Mouse (Mus musculus) c-Kit-positive CD71-positive TER-119-positive erythroid progenitor cells, embryonic 14.5 days (primary cell): Measurements from ENCODE around the gene Mmadhc.

Experiments
- DNase-seq: peaks from one replicate; pipeline ENCODE4 v3.0.0-alpha.2; 2013; ENCODE audit warnings: low spot score

Gene Mmadhc

DNA sequence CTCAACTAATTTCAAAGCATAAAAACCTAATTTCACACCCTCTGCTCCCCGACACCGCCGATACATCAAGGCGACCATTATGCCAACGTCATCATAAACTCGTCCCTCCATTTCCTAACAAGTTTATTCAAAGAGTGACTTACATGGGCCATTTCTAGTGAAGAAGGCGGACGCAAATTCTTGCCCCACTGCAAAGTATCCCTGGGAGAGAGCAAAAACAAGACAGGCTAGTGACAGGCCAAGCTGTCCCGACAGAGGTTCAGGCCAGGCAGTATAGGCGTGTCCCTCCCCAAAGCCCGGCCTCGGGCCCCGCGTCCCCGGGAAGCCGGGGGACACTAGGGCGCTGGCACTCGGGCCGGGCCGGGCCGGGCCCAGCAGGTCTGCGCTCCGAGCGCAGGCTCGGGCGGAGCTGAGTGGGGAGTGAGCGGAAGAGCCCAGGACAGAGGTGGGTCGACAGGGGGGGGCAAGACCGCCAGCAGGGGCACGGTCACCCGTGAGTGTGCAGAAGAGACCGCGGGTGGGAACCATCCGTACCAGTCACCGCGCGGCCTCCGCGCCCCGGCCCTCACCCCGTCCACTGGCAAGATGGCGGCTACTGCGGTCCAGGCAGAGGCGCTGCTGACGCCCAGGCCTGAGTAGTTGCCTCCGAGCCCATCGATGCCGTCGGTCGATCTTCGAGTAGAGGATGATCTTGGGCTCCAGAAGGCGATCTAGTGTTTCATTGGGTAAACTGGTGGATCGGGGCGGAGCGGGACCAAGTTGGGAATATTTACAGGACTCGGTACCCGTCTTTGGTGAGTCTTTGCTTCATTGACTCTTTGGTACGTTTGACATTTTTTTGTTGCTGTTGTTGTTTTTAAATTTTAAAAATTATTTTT lies at the start of gene Mmadhc:
Gene Mmadhc (minus strand): TSS at position 693 of the 878 bp plus-strand sequence.
- peak; percentile 90 for DNase-seq

DNA sequence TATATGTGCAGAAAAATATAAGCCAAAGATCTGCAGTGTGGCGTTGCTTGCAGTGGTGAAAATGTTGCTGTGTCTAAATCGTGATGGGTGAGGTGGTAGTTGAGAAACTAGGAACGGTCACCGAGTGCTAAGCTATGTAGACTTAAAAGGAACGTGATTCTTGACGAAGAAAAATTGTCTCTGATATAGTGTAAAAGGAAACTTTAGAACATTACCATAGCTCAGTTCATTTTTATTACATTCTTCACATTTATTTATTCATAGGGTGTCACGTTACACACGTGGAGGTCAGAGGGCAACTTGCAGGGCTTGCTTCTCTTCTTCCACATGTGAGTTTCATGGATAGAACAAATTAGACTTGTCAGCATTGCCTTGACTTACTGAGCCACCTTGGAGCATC lies 47.0 kb upstream of the Mmadhc start:
- no peak for DNase-seq

DNA sequence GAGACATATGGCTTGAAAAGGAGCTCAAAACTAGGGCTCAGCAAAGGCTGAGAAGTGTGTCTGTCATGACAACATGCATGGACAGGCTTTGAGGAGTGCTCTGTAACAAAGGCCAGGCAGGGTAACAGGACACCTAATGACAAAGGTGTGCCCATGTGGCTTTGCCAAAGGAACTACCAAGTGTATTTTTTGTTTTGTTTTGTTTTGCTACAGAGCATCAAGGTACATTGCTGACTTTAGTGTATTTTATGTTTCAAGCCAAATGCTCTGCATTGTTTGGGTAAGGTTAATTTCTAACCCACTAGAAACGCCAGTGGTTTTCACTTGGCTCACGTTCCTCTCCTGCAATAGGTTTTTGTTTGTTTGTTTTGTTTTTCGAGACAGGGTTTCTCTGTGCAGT lies 42.5 kb upstream of the Mmadhc start:
- no peak for DNase-seq

DNA sequence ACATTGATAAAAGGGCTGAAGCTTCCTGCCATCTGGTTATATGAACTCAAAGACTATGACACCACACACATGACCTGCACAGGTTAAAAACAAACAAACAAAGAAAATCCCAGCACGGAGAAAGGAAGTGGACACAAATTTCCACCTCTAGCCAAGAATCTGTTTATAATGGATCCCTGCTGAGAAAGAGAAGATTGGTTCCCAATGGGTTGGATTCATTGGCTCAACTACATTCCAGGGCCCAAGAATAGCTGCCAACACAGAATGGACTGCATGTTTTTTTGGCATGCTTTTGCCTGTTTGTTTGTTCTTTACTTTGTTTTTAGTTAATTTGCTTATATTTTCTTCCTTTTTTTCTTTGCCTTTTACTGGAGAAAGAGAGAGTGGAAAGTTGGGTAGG lies 41.0 kb upstream of the Mmadhc start:
- no peak for DNase-seq

DNA sequence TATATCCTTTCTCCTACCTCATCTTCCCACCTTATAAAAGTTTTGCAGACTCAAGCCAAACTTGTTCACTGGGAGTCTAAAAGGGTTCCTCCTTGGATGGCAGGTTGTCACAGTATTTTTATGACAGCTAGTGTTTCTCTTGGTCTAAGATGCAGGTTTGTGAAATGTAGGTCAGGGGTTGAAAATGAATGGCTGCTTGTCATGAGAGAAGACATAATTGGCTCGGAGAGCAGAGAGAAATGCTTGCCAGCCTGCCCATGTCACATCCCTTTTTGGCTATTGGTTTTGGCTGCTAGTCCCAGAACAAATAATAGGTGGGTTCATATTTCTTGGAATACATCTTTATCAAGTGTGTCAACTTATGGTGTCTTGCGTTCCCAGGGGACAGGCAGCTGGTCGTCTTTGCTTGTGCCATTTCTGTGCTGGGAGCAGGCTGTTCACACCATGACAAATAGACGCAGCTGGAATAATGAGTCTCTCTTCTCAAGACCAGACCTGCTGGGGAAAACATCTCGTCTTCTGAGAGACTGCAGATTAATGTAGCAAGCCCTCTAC lies 35.2 kb upstream of the Mmadhc start:
- no peak for DNase-seq

DNA sequence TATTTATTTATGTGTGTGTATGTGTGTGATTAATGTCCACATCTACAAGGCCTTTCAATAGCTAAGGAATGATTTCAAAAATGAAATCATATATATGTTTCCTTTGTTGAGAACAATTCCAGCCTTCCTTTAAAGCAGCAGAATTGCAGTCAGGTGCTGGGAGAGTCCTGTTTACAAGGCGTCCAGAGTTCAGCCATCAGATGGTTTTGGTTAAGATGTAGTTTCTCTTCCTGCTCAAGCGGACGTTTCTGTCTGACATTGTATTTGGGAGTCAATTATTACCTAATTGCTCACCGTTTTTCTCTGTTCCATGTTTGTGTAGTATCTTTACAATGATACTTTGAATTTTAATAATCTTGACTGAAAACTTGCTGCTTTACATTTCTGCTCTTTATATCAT lies 31.6 kb upstream of the Mmadhc start:
- no peak for DNase-seq

DNA sequence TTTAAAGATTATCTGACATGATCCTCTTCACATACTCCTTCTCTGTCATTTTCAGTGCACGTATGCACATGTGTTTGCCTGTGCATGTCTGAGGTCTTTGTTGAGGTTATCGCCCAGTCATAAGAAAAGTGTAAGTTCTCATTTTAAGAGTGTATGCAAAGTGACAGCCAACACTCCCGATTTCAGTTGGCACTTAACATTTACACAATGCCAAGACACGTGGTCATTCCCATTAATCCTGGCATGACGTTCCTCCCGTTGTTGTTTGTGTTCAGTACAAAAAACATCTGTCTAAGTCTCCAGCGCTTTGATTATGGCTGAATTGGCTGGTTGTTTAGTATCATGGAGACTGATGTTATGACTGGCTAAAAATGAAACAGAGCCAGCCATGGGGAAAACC lies 28.2 kb upstream of the Mmadhc start:
- DNase-seq = no peak

DNA sequence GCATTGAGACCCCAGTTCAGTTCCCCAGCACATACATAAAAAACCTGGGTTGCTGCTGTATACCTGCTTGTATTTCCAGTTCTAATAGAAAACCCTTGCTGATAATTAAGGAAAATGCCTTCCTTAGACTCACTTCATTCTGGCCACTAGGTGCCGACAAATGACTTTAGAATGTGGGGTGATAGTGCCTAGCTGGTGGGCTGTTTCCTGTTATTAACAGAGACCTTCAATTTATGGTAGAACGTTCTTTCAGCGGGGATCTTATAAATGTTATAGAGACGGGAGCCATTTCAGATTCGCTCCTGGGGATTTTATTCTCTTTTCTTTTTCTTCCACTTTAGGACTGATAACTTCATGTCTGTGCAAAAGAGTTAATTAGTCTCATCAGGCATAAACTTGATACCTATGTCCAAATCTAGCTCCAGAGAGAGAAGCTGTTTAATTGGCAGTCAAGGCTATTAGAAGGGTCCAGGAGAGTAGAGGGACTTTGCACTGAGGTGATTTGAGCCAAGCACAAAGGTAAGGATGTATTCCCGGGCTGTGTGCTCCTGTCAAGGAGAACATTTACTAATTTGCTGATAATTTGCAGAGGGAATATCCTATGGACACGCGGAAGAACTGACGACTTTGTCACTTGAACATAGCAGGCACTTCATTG lies 10.2 kb upstream of the Mmadhc start:
- DNase-seq = no peak

DNA sequence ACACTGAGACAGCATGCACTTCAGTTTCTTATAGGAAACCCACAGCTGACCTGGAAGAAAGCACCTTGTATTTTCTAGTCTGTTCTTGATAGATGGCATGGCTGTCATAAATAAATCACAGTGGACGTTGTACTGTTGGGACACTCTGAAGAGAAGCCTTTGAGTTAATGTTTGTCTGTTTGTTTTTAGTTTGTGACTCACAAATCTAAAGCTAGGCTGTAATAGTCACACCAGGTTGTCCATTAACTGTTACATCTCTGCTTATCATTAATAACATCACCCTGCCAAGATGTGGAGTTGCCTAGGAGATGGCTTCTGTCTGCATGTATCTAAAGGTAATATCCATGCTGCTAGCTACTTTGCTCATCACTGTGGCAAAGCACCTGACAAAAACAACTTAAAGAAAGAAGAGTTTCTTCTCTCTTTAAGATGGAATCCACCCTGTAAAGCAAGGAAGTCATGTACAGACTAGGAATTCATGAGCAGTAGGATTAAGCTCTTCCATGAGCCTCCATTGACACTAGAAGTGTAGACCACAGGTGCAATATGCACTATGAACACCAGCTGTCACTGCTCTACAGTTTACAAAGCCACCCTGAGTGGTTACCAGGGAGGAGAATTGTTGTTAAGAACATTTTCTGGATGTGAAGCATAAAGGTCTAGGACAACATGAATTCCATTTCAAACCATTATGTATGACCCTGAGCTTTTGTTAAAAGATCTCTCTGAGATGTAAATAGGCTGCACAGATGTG lies 8.4 kb upstream of the Mmadhc start:
- no peak for DNase-seq

DNA sequence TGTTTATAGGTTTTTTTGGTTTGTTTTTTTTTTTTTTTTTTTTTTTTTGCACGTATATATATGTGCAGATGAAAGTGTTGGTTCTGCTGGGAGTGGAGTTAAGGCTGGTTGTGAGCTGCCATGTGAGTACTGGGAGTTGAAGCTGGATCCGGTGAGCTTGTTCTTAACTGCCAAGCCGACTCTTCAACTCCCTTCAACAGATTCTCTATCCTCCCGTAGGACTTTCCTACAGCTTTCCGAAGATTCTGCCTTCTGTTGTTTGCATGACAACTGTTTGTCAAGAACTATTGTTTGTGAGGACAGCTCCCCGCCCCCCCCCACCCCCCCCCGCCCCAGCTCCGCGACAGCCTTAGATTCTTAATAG lies 368 bp upstream of the Mmadhc start:
- DNase-seq = no peak

DNA sequence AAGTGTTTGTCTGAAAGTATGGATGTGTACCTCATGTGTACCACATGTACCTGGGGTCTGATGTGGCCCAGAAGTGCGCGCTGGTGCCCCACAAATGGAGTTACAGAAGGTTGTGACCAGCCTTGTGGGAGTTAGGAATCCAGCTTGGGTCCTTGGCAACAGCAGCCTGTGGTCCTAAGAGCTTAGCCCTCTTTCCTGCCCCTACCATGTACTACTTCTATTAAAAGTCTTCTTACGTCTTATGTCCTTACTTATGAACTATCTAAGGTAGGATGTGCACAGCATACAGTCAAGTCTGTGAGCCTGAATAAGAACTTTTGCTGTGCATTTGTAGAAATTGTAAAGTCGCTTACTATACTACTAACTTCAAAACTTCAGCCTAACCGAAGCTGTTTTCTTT lies 1.0 kb downstream of the Mmadhc start:
- peak; percentile 34 for DNase-seq

DNA sequence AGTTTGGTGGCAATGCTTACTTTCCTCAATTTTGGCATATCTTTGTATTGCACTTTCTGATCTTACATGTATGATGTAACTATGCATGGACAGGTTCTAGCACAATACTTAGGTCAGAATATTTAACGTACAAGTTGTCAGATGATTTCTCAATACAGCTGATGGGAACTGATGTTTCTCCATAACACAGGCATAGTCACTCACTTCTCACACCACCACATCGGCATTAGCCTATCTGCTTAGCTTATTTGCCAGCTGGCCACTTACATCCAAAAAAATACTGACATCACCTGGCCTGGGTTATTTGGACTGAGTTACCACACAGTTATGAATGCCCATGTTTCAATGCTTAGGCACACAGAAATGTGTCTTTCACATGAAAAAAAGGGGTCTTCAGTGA lies 2.5 kb downstream of the Mmadhc start:
- no peak for DNase-seq

DNA sequence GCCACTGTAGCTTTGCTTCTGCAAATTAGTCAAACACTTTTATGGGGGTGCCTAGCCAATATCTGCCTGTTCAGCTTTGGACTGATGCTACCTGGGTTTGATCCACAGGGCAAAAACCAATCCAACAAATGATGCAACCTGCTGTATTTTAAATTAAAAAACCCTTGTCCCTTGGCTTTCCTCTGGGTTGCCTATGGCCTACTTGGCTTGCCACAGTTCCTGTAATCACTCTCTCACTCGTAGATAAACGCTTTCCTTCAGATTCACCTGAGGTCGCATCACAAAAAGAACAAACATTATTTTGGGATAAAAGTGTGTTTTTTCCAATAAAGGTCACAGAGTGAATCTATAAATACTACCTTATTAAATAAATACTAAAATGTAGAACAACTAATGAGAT lies 3.0 kb downstream of the Mmadhc start:
- DNase-seq = no peak

DNA sequence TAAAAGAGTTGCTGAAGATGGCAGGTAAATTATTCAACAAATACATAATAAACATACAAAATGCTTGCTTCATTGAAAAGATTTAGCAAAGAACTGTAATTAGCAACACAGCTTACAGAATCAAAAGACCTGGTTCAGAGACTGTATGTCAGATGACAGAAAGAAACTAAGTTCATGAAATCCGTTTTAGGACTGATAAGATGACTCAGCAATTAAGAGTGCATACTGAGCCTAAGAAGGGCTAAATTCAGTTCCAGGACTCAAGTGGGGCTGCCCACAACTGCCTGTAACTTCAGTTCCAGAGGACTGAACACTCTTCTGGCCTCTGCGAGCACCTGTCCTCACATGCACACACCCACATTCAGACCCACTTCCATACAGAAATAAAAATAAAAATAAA lies 4.7 kb downstream of the Mmadhc start:
- DNase-seq = no peak

DNA sequence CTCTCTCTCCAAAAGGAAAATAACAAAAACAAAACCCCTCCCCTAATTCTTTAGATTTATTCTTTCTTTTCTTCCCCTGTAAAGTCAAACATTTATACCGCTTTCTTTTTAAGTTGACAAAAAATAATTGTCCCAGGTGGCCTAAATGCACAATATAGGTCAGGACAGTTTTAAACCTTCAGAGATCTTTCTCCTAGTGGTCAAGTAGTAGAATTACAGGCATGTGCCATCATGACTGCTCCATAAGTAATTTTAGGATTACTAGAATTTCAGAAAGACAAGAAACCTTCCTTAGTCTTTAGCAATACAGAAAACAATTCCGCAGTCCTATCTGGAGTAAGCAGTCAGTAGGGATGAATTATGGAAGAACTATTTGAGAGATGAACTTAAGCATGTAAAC lies 5.8 kb downstream of the Mmadhc start:
- DNase-seq = no peak

DNA sequence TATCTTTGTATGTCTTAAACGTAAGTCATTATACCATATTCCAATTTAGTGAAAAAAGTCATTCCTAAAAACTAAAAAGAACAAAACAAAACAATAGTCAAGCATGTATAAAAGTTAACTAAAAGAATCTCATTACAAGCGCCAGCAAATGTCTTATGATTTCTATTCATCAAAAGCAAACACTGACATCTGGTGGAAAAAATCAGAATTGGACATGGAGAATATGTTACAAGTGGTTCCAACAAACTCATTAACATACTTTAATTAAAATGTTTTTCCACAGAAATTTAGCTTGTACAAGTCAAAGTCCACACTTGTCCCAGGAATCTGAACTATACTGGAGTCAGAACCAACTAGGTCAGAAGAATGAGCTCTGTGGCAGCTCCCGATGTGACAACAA lies 11.8 kb downstream of the Mmadhc start:
- DNase-seq = no peak

DNA sequence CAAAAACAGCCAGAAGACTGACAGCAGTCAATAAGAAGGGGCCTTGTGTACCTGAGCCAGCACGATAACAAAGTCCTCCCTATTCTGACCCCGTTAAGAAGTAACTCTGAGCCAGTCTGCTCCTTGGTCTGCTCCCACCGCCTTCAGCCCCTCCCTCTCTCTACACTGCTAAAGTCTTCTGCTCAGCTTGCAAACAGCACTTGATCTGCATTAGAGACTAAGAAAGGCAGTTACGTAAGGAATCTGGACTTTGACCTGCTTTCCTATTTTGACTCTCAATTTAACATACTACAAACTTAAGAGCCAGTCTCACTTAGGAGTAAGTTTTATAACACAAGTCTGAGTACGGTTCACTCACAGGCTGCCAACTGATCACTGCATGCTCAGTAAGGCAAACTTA lies 12.6 kb downstream of the Mmadhc start:
- no peak for DNase-seq

DNA sequence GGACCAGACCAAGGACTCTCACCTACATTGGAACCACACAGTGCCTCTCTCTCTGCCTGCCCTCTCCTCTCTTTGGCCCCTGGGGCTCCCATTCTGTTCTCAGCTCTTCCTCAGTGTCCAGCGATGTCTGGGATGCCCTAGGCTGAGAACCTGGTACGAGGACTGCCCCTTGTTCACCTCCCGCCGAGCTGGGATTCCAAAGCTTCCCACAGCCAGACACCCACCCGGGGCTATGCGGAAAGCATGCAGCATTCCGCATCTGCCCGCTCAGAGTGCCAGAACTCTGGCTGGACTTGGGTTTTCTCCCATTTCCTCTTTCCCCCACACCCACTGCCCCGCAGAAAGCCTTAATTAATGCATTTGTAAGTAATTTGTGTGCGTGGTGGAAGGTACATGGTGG lies 19.9 kb downstream of the Mmadhc start:
- no peak for DNase-seq

DNA sequence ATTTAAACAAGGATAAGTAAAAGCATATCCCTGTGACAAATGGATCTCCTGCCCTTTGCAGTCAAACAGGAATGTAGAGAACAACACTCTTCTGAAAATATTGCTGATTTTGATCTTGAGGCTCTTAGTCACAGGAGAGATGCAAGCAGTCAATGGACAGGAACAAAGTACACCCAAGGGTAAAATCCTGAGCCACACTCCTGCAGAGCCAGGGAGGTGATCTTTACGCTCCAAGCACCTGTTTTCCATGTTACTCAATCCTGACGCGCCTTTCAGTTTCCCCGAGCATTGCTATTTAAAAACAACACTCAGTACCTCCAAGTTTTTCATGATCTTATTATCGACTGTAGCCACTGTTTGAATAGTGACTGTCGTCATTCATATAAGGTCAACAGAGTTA lies 23.2 kb downstream of the Mmadhc start:
- DNase-seq = no peak

DNA sequence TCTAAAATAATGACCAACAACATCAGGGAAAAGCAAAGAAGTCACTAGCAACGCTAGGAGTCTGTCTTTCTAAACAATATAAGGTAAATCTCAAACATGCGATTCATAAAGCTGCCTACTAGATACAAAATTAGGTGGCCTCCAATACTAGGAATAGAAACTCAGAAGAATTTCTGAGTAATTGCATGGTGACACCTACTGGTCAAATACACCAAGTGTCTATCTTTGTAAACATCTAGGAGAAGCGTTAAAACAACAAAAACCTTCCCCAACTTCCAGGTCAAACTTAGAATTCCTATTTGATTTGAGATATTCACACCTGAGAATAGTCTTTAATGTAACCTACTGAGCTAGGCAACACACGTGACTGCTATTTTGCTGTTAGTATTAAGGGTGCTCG lies 24.4 kb downstream of the Mmadhc start:
- no peak for DNase-seq

DNA sequence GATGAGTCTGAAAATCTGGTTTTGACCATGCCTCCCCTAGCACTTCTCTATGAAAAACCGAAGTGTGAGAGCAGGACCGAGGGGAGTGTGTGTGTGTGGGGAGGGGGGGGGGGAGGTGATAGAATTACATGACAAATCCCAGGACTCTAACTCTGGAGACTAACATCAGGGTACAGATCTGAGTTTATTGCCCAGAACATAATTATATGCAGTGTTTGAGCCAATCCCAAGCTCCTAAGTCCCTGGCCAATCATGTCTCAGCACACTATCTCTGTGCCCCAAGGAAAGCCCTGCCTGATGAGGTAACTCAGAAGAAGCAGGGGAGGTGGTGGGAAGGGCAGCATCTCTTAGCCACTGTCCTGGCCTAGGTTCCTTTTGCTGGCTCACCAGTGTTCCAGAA lies 28.1 kb downstream of the Mmadhc start:
- no peak for DNase-seq

DNA sequence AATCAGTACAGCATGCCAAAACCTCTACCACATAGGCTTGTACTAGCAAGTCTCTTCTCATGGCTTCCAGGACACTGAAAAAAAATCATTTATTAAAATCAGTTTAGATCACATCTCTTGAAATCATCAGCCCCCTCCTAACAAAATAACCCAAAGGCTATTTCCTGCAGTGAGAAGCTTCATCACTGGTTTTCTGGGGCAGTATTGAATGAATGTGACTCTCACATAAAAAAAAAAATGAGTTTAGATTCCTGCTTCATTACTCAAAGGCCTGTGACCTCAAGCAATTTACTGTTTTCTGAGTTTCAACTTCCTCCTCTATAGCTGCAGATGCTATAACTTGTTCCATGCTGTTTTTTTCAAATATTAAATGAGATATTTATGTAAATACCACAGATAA lies 29.6 kb downstream of the Mmadhc start:
- DNase-seq = no peak
